ENCODE assay signal across 8 mouse cellular contexts in genomic region chr11:117265270-117265980, GRCm38 (mm10).
DNase-seq lines count a peak whose midpoint lies in the region; ATAC-seq and TF ChIP-seq lines count a peak whose summit lies in the region.

No protein-coding gene starts in this region.

- peak overlapping the region; percentile 55; the same call in 1 of the 2 replicates for H3K9ac ChIP-seq in ES-E14 (ENCODE audit: insufficient read depth, low read depth, low read length, poor library complexity, severe bottlenecking)
- H3K9ac ChIP-seq in embryonic facial prominence, embryonic 14.5 days (ENCODE audit: low read depth, low read length), result peak overlapping the region; percentile 72
- H3K9ac ChIP-seq in limb, embryonic 12.5 days (replicated peaks), result peak overlapping the region; percentile 91
- H3K9ac ChIP-seq in midbrain, embryonic 15.5 days, result no peak overlapping the region; the same call in 1 of the 2 replicates

- peak overlapping the region; percentile 79 to 90 for H3K4me3 ChIP-seq in ES-E14 (ENCODE audit: insufficient read depth in 1 of 2, low read depth in 1 of 2, low read length in 2 of 2, poor library complexity in 1 of 2, severe bottlenecking in 1 of 2)
- H3K4me3 ChIP-seq in embryonic facial prominence, embryonic 14.5 days (ENCODE audit: low read depth, low read length), result peak overlapping the region; percentile 81
- peak overlapping the region; percentile 81 for H3K4me3 ChIP-seq in limb, embryonic 12.5 days (replicated peaks)
- peak overlapping the region; percentile 46 for H3K4me3 ChIP-seq in midbrain, embryonic 15.5 days

- H3K36me3 ChIP-seq in ES-E14 (ENCODE audit: control insufficient read depth, insufficient read depth, low read length, poor library complexity, severe bottlenecking), result no peaks in the 10 kb centered on the region
- H3K36me3 ChIP-seq in embryonic facial prominence, embryonic 14.5 days (ENCODE audit: control insufficient read depth, insufficient read depth, low read length), result no peaks in the 10 kb centered on the region
- peaks cover 6% of the 10 kb centered on the region; the same call in 1 of the 2 replicates for H3K36me3 ChIP-seq in limb, embryonic 12.5 days
- H3K36me3 ChIP-seq in midbrain, embryonic 15.5 days (replicated peaks), result no peaks in the 10 kb centered on the region

- in situ Hi-C loops in ES-E14 (cut with MboI; ENCODE audit: low sequenced_read_pairs in 2 of 2, unreplicated experiment in 2 of 2), result no loop called here

- peak; percentile 38 for ATAC-seq in embryonic facial prominence, embryonic 14.5 days (ENCODE audit: low read depth)
- ATAC-seq in limb, embryonic 12.5 days (ENCODE audit: insufficient number of reproducible peaks, insufficient read depth, low FRiP score, low TSS enrichment, low read depth), result peak; percentile 43
- ATAC-seq in midbrain, embryonic 15.5 days (replicated peaks), result peak; percentile 35; the same call in 1 of the 2 replicates

- H3K4me1 ChIP-seq in ES-E14 (ENCODE audit: control insufficient read depth in 2 of 2, insufficient read depth in 2 of 2, low read length in 2 of 2, poor library complexity in 1 of 2), result peaks cover 4 to 25% of the 10 kb centered on the region in 2 experiments; a peak in 3 of 4 replicates
- H3K4me1 ChIP-seq in embryonic facial prominence, embryonic 14.5 days (ENCODE audit: control insufficient read depth, insufficient read depth, low read length), result peaks cover 48% of the 10 kb centered on the region
- H3K4me1 ChIP-seq in limb, embryonic 12.5 days (replicated peaks), result peaks cover 71% of the 10 kb centered on the region
- peaks cover 45% of the 10 kb centered on the region for H3K4me1 ChIP-seq in midbrain, embryonic 15.5 days

- H3K4me2 ChIP-seq in embryonic facial prominence, embryonic 14.5 days (ENCODE audit: low read depth, low read length), result peak overlapping the region; percentile 76
- H3K4me2 ChIP-seq in limb, embryonic 12.5 days, result peak overlapping the region; percentile 75
- peak overlapping the region; percentile 79 for H3K4me2 ChIP-seq in midbrain, embryonic 15.5 days

- peak; percentile 91 for DNase-seq in 416B (ENCODE audit: low read depth)
- DNase-seq in ES-E14 (ENCODE audit: low read depth, low spot score), result no peak
- peak; percentile 87 for DNase-seq in embryonic facial prominence, embryonic 14.5 days (ENCODE audit: low spot score)
- DNase-seq in heart, postnatal 36 days, result peak; percentile 66 to 69
- peak; percentile 81 for DNase-seq in thymus, postnatal 4 days
- no peak for DNase-seq in cerebellum, adult 18-20 months

- intact Hi-C loops in heart, postnatal 36 days (cut with DNase I), result loop anchor here (2.0 kb wide), 1 partner anchor 47 kb away; no protein-coding TSS in a partner anchor

- H3K27me3 ChIP-seq in embryonic facial prominence, embryonic 14.5 days (replicated peaks; ENCODE audit: control insufficient read depth, insufficient read depth, low read length), result no peaks in the 10 kb centered on the region
- H3K27me3 ChIP-seq in limb, embryonic 12.5 days, result no peaks in the 10 kb centered on the region
- no peaks in the 10 kb centered on the region; the same call in 1 of the 2 replicates for H3K27me3 ChIP-seq in midbrain, embryonic 15.5 days (replicated peaks)

- 3% methylated on average over 16 of the region's 18 CpGs for WGBS in embryonic facial prominence, embryonic 14.5 days
- WGBS in limb, embryonic 12.5 days, result 3% methylated on average over 18 of the region's 18 CpGs
- WGBS in midbrain, embryonic 15.5 days, result 7% methylated on average over 18 of the region's 18 CpGs

- no peaks in the 10 kb centered on the region for H3K9me3 ChIP-seq in ES-E14 (ENCODE audit: control insufficient read depth, insufficient read depth, low read depth, low read length)
- H3K9me3 ChIP-seq in embryonic facial prominence, embryonic 14.5 days (ENCODE audit: control insufficient read depth, low read length), result no peaks in the 10 kb centered on the region
- H3K9me3 ChIP-seq in limb, embryonic 12.5 days, result no peaks in the 10 kb centered on the region
- H3K9me3 ChIP-seq in midbrain, embryonic 15.5 days, result no peaks in the 10 kb centered on the region

- H3K27ac ChIP-seq in ES-E14 (ENCODE audit: insufficient read depth, low read depth, low read length, poor library complexity, severe bottlenecking), result no peak overlapping the region
- H3K27ac ChIP-seq in embryonic facial prominence, embryonic 14.5 days (replicated peaks; ENCODE audit: low read depth, low read length), result peak overlapping the region; percentile 89
- H3K27ac ChIP-seq in limb, embryonic 12.5 days, result peak overlapping the region; percentile 94
- peak overlapping the region; percentile 12; the same call in 1 of the 2 replicates for H3K27ac ChIP-seq in midbrain, embryonic 15.5 days

TF ChIP-seq in ES-E14, 5 proteins besides CTCF, POLR2A, EP300 and RAD21:
- no peak for TF ChIP-seq CHD2 (IDR thresholded peaks at IDR 0.05; ENCODE audit: low read depth, low read length)
- TF ChIP-seq ZC3H11A (IDR thresholded peaks at IDR 0.05; ENCODE audit: borderline replicate concordance, low read depth, low read length), result no peak
- no peak for TF ChIP-seq HCFC1 (IDR thresholded peaks at IDR 0.05; ENCODE audit: borderline replicate concordance, insufficient read depth, low read length)
- TF ChIP-seq MAFK (IDR thresholded peaks at IDR 0.05; ENCODE audit: insufficient read depth, low read depth, low read length), result no peak
- TF ChIP-seq ZNF384 (IDR thresholded peaks at IDR 0.05; ENCODE audit: low read depth, low read length), result no peak

Comparison
In these comparisons a context has a peak if more than half of its experiments do, and no peak if none do; other contexts are left out.
1. DNase-seq: peak in 416B (single experiment), embryonic facial prominence, embryonic 14.5 days (single experiment), heart, postnatal 36 days (2 of 2) and thymus, postnatal 4 days (single experiment); none in ES-E14 (single experiment) and cerebellum, adult 18-20 months (0 of 2).
2. Peak in every context shown above with its lines, with median percentiles within 50 percentile points of each other: H3K4me3 ChIP-seq, ATAC-seq and H3K4me2 ChIP-seq.